Mouse (Mus musculus): Measurements from ENCODE around the gene Usf3.

Usf3 gene

GRCm38 (mm10) chr16:44173966-44174530 is 1.0 kb downstream of the Usf3 start:
- no peak for DNase-seq (ENCODE audit: low read depth, low spot score)

GRCm38 (mm10) chr16:44175001-44175400 is 2.0 kb downstream of the Usf3 start:
- no peak for DNase-seq (ENCODE audit: low read depth, low spot score)

GRCm38 (mm10) chr16:44176511-44176910 is 3.5 kb downstream of the Usf3 start:
- no peak for DNase-seq (ENCODE audit: low read depth, low spot score)

GRCm38 (mm10) chr16:44178555-44178954 is 5.5 kb downstream of the Usf3 start:
- peak; percentile 23 for DNase-seq (ENCODE audit: low read depth, low spot score)

- peak; percentile 21 for DNase-seq (ENCODE audit: low read depth, low spot score)
Measured at GRCm38 (mm10) chr16:44182597-44182996, 9.6 kb downstream of the Usf3 start.

- no peak for DNase-seq (ENCODE audit: low read depth, low spot score)
Measured at GRCm38 (mm10) chr16:44184769-44185168, 11.7 kb downstream of the Usf3 start.

GRCm38 (mm10) chr16:44187172-44187571 is 14.1 kb downstream of the Usf3 start:
- DNase-seq (ENCODE audit: low read depth, low spot score), result no peak

- peak; percentile 73 for DNase-seq (ENCODE audit: low read depth, low spot score)
Measured at GRCm38 (mm10) chr16:44188766-44189165, 15.7 kb downstream of the Usf3 start.

GRCm38 (mm10) chr16:44190032-44190431 is 17.0 kb downstream of the Usf3 start:
- no peak for DNase-seq (ENCODE audit: low read depth, low spot score)

- no peak for DNase-seq (ENCODE audit: low read depth, low spot score)
Measured at GRCm38 (mm10) chr16:44190968-44191367, 17.9 kb downstream of the Usf3 start.

- no peak for DNase-seq (ENCODE audit: low read depth, low spot score)
Measured at GRCm38 (mm10) chr16:44199066-44199703, 26.1 kb downstream of the Usf3 start.

GRCm38 (mm10) chr16:44200146-44200545 is 27.1 kb downstream of the Usf3 start:
- DNase-seq (ENCODE audit: low read depth, low spot score), result no peak

GRCm38 (mm10) chr16:44204331-44204730 is 31.3 kb downstream of the Usf3 start:
- DNase-seq (ENCODE audit: low read depth, low spot score), result no peak

- DNase-seq (ENCODE audit: low read depth, low spot score), result no peak
Measured at GRCm38 (mm10) chr16:44205973-44206372, 32.9 kb downstream of the Usf3 start.

GRCm38 (mm10) chr16:44210156-44211053 is 37.4 kb downstream of the Usf3 start:
- DNase-seq (ENCODE audit: low read depth, low spot score), result peak; percentile 12

- no peak for DNase-seq (ENCODE audit: low read depth, low spot score)
Measured at GRCm38 (mm10) chr16:44211054-44211414, 38.0 kb downstream of the Usf3 start.

GRCm38 (mm10) chr16:44212703-44213102 is 39.7 kb downstream of the Usf3 start:
- no peak for DNase-seq (ENCODE audit: low read depth, low spot score)

- no peak for DNase-seq (ENCODE audit: low read depth, low spot score)
Measured at GRCm38 (mm10) chr16:44215513-44215912, 42.5 kb downstream of the Usf3 start.

GRCm38 (mm10) chr16:44216417-44216816 is 43.4 kb downstream of the Usf3 start:
- no peak for DNase-seq (ENCODE audit: low read depth, low spot score)

GRCm38 (mm10) chr16:44221463-44221862 is 48.4 kb downstream of the Usf3 start:
- no peak for DNase-seq (ENCODE audit: low read depth, low spot score)

GRCm38 (mm10) chr16:44226706-44227291 is 53.8 kb downstream of the Usf3 start:
- no peak for DNase-seq (ENCODE audit: low read depth, low spot score)

GRCm38 (mm10) chr16:44233019-44233418 is 60.0 kb downstream of the Usf3 start:
- DNase-seq (ENCODE audit: low read depth, low spot score), result no peak

Measured in ZHBTc4 (cell line).